ENCODE assay signal across 8 mouse cellular contexts in the genomic region with DNA sequence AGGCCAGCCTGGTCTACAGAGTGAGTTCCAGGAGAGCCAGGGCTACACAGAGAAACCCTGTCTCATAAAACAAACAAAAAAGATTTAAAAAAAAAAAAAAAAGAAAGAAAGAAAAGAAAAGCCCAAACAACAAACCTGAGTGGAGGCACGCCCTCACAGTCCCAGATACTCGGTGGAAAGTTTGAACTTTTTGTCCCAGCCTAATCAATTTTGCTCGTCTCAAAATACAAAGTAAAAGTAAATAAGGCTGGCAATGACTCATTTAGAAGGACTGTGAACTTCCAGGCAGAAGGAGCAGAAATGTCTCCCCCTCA. TPM values are rescaled to one million over a fixed set of nuclear protein-coding genes. Genes with fewer than 3 reads are reported as not detected.
DNase-seq lines count a peak whose midpoint lies in the region; ATAC-seq and TF ChIP-seq lines count a peak whose summit lies in the region.

No protein-coding gene starts in this region.

- peaks cover 45% of the 10 kb centered on the region for H3K36me3 ChIP-seq in heart, embryonic 13.5 days
- peaks cover 18% of the 10 kb centered on the region for H3K36me3 ChIP-seq in ES-Bruce4 (ENCODE audit: control insufficient read depth, insufficient read depth, low read length, poor library complexity, severe bottlenecking)
- peaks cover 46% of the 10 kb centered on the region for H3K36me3 ChIP-seq in forebrain, postnatal 0 days (ENCODE audit: insufficient read depth)
- H3K36me3 ChIP-seq in liver, embryonic 16.5 days (ENCODE audit: control insufficient read depth, insufficient read depth), result no peaks in the 10 kb centered on the region

- H3K4me1 ChIP-seq in heart, embryonic 13.5 days, result peaks cover 15% of the 10 kb centered on the region
- peaks cover 8% of the 10 kb centered on the region for H3K4me1 ChIP-seq in ES-Bruce4 (ENCODE audit: control insufficient read depth, insufficient read depth, low read length)
- H3K4me1 ChIP-seq in forebrain, postnatal 0 days (ENCODE audit: insufficient read depth), result no peaks in the 10 kb centered on the region
- peaks cover 11% of the 10 kb centered on the region for H3K4me1 ChIP-seq in liver, embryonic 16.5 days (ENCODE audit: control insufficient read depth, low read depth, low read length)

- no peak for TF ChIP-seq POLR2A in ES-Bruce4 (IDR thresholded peaks at IDR 0.05; ENCODE audit: insufficient read depth, low read length)

- no peak for TF ChIP-seq EP300 in ES-Bruce4 (IDR thresholded peaks at IDR 0.05; ENCODE audit: insufficient read depth, low read depth, low read length)

- no peak for DNase-seq in heart, postnatal 25 days (ENCODE audit: low spot score)
- no peak for DNase-seq in forebrain, postnatal 0 days
- DNase-seq in adrenal gland, adult 2 months, result no peak
- no peak for DNase-seq in adrenal gland, postnatal 25 days
- no peak for DNase-seq in left cerebral cortex, adult 11 months (ENCODE audit: low spot score)

- no peak for ATAC-seq in heart, embryonic 13.5 days (ENCODE audit: extremely low read depth, insufficient number of reproducible peaks, low FRiP score, low TSS enrichment)
- no peak for ATAC-seq in forebrain, postnatal 0 days
- no peak for ATAC-seq in liver, embryonic 16.5 days (ENCODE audit: low read depth)

- H3K4me3 ChIP-seq in heart, embryonic 13.5 days, result peak overlapping the region; percentile 68
- H3K4me3 ChIP-seq in ES-Bruce4 (ENCODE audit: low read depth, low read length), result no peak overlapping the region; the same call in 1 of the 2 replicates
- H3K4me3 ChIP-seq in forebrain, postnatal 0 days (ENCODE audit: low read depth, low read length), result peak overlapping the region; percentile 54
- H3K4me3 ChIP-seq in liver, embryonic 16.5 days (ENCODE audit: low read depth, low read length), result peak overlapping the region; percentile 75

- peaks cover 8% of the 10 kb centered on the region; the same call in 1 of the 2 replicates for H3K27me3 ChIP-seq in heart, embryonic 13.5 days (replicated peaks)
- H3K27me3 ChIP-seq in ES-Bruce4 (ENCODE audit: control insufficient read depth, insufficient read depth, low read length, poor library complexity, severe bottlenecking), result no peaks in the 10 kb centered on the region
- H3K27me3 ChIP-seq in forebrain, postnatal 0 days (ENCODE audit: insufficient read depth, low read length), result no peaks in the 10 kb centered on the region
- no peaks in the 10 kb centered on the region for H3K27me3 ChIP-seq in liver, embryonic 16.5 days (ENCODE audit: control insufficient read depth, insufficient read depth, low read depth, low read length)

- peak overlapping the region; percentile 80 for H3K27ac ChIP-seq in heart, embryonic 13.5 days (replicated peaks)
- H3K27ac ChIP-seq in ES-Bruce4 (ENCODE audit: insufficient read depth, low read length), result peak overlapping the region; percentile 95
- H3K27ac ChIP-seq in forebrain, postnatal 0 days (ENCODE audit: low read depth, low read length), result no peak overlapping the region
- H3K27ac ChIP-seq in liver, embryonic 16.5 days (ENCODE audit: low read length), result no peak overlapping the region; the same call in 1 of the 2 replicates

- intact Hi-C loops in heart, postnatal 25 days (cut with DNase I), result loop anchor here (10.0 kb wide), 1 partner anchor 206 kb away; the partner anchor contains the start of gene 2510039O18Rik

- no peak for TF ChIP-seq CTCF in ES-Bruce4 (IDR thresholded peaks at IDR 0.05; ENCODE audit: low read depth, low read length)
- TF ChIP-seq CTCF in forebrain, postnatal 0 days (IDR thresholded peaks at IDR 0.05; ENCODE audit: low read depth), result no peak

- H3K4me2 ChIP-seq in heart, embryonic 13.5 days, result peak overlapping the region; percentile 82
- H3K4me2 ChIP-seq in forebrain, postnatal 0 days (ENCODE audit: low read depth), result peak overlapping the region; percentile 99
- peak overlapping the region; percentile 98 for H3K4me2 ChIP-seq in liver, embryonic 16.5 days (ENCODE audit: low read depth, low read length)

- H3K9me3 ChIP-seq in heart, embryonic 13.5 days, result no peaks in the 10 kb centered on the region
- no peaks in the 10 kb centered on the region for H3K9me3 ChIP-seq in ES-Bruce4 (replicated peaks; ENCODE audit: control insufficient read depth, insufficient read depth, low read length, poor library complexity, severe bottlenecking)
- no peaks in the 10 kb centered on the region for H3K9me3 ChIP-seq in forebrain, postnatal 0 days (ENCODE audit: low read length)
- H3K9me3 ChIP-seq in liver, embryonic 16.5 days (replicated peaks; ENCODE audit: control insufficient read depth, low read length), result no peaks in the 10 kb centered on the region

- WGBS in heart, embryonic 13.5 days, result 37% methylated on average over 3 of the region's 3 CpGs
- 34% methylated on average over 3 of the region's 3 CpGs for WGBS in forebrain, postnatal 0 days
- 25% methylated on average over 3 of the region's 3 CpGs for WGBS in liver, embryonic 16.5 days (ENCODE audit: insufficient replicate concordance)

- peak overlapping the region; percentile 83 for H3K9ac ChIP-seq in heart, embryonic 13.5 days
- peak overlapping the region; percentile 94 for H3K9ac ChIP-seq in ES-Bruce4 (ENCODE audit: low read depth, poor library complexity, severe bottlenecking)
- peak overlapping the region; percentile 73; the same call in 1 of the 2 replicates for H3K9ac ChIP-seq in forebrain, postnatal 0 days
- peak overlapping the region; percentile 76 for H3K9ac ChIP-seq in liver, embryonic 16.5 days (ENCODE audit: low read depth, low read length)

RNA-seq across cellular contexts. Expression of gene Fbxo6, which starts 1.0 kb away (rescaled TPM):
- polyA plus RNA-seq in heart, embryonic 13.5 days (2015; fragmentation: Nextera tagmentation; extraction: Ambion mirVana), result 18.6 and 19.6 TPM in 2 replicates
- total RNA-seq in heart, postnatal 25 days (2021), result 10 to 100 TPM; 34.5 to 37.5 TPM
- polyA plus RNA-seq in ES-Bruce4 (2011; ENCODE audit: insufficient read depth, insufficient read length, low read depth, missing spikeins), result 41.6 and 51.5 TPM in 2 replicates
- 22.0 and 24.0 TPM in 2 replicates for total RNA-seq in forebrain, postnatal 0 days (2014; rRNA removed)
- polyA plus RNA-seq in forebrain, postnatal 0 days (2015; fragmentation: Nextera tagmentation; extraction: Ambion mirVana), result 22.8 and 24.9 TPM in 2 replicates
- polyA plus RNA-seq in liver, embryonic 16.5 days (2015; fragmentation: Nextera tagmentation; extraction: Ambion mirVana), result 10.6 and 11.4 TPM in 2 replicates
- total RNA-seq in adrenal gland, adult 2 months (2021), result 10 to 100 TPM; 45.8 to 66.9 TPM
- polyA plus RNA-seq in adrenal gland, adult 2 months (2012; rRNA removed), result 102 and 123 TPM in 2 replicates
- total RNA-seq in adrenal gland, postnatal 25 days (2021), result 45.2 and 55.3 TPM in 2 replicates

RNA-seq across cellular contexts. Expression of gene Fbxo44, which starts 9.4 kb away (rescaled TPM):
- polyA plus RNA-seq in heart, embryonic 13.5 days (2015; fragmentation: Nextera tagmentation; extraction: Ambion mirVana), result 20.9 and 26.9 TPM in 2 replicates
- 10 to 100 TPM; 16.0 to 16.9 TPM for total RNA-seq in heart, postnatal 25 days (2021)
- polyA plus RNA-seq in ES-Bruce4 (2011; ENCODE audit: insufficient read depth, insufficient read length, low read depth, missing spikeins), result 12.5 and 13.3 TPM in 2 replicates
- 126 and 132 TPM in 2 replicates for total RNA-seq in forebrain, postnatal 0 days (2014; rRNA removed)
- 73.3 and 81.4 TPM in 2 replicates for polyA plus RNA-seq in forebrain, postnatal 0 days (2015; fragmentation: Nextera tagmentation; extraction: Ambion mirVana)
- polyA plus RNA-seq in liver, embryonic 16.5 days (2015; fragmentation: Nextera tagmentation; extraction: Ambion mirVana), result 0.63 and 0.71 TPM in 2 replicates
- 10 to 100 TPM; 11.4 to 16.3 TPM for total RNA-seq in adrenal gland, adult 2 months (2021)
- 20.4 and 26.5 TPM in 2 replicates for polyA plus RNA-seq in adrenal gland, adult 2 months (2012; rRNA removed)
- 7.0 and 14.6 TPM in 2 replicates for total RNA-seq in adrenal gland, postnatal 25 days (2021)

RNA-seq across cellular contexts. Expression of gene Fbxo2, which starts 9.5 kb away (rescaled TPM):
- 1.0 and 1.6 TPM in 2 replicates for polyA plus RNA-seq in heart, embryonic 13.5 days (2015; fragmentation: Nextera tagmentation; extraction: Ambion mirVana)
- under 1 TPM in 1 of 2 experiments, not detected in 1; 0.20 TPM for total RNA-seq in heart, postnatal 25 days (2021)
- 6.0 and 6.9 TPM in 2 replicates for polyA plus RNA-seq in ES-Bruce4 (2011; ENCODE audit: insufficient read depth, insufficient read length, low read depth, missing spikeins)
- total RNA-seq in forebrain, postnatal 0 days (2014; rRNA removed), result 10.2 and 11.9 TPM in 2 replicates
- polyA plus RNA-seq in forebrain, postnatal 0 days (2015; fragmentation: Nextera tagmentation; extraction: Ambion mirVana), result 11.4 and 15.6 TPM in 2 replicates
- not detected in 2 replicates for polyA plus RNA-seq in liver, embryonic 16.5 days (2015; fragmentation: Nextera tagmentation; extraction: Ambion mirVana)
- total RNA-seq in adrenal gland, adult 2 months (2021), result 1 to 10 TPM; 3.6 to 9.5 TPM
- polyA plus RNA-seq in adrenal gland, adult 2 months (2012; rRNA removed), result 2.5 and 5.9 TPM in 2 replicates
- 4.5 and 4.7 TPM in 2 replicates for total RNA-seq in adrenal gland, postnatal 25 days (2021)

RNA-seq across cellular contexts. Expression of gene Draxin, which starts 20.4 kb away (rescaled TPM):
- polyA plus RNA-seq in heart, embryonic 13.5 days (2015; fragmentation: Nextera tagmentation; extraction: Ambion mirVana), result 0.03 and 0.05 TPM in 2 replicates
- total RNA-seq in heart, postnatal 25 days (2021), result under 1 TPM; 0.05 to 0.11 TPM
- 0.17 and 0.22 TPM in 2 replicates for polyA plus RNA-seq in ES-Bruce4 (2011; ENCODE audit: insufficient read depth, insufficient read length, low read depth, missing spikeins)
- 37.5 and 40.5 TPM in 2 replicates for total RNA-seq in forebrain, postnatal 0 days (2014; rRNA removed)
- polyA plus RNA-seq in forebrain, postnatal 0 days (2015; fragmentation: Nextera tagmentation; extraction: Ambion mirVana), result 6.8 and 8.7 TPM in 2 replicates
- polyA plus RNA-seq in liver, embryonic 16.5 days (2015; fragmentation: Nextera tagmentation; extraction: Ambion mirVana), result 0.04 TPM in 2 replicates
- total RNA-seq in adrenal gland, adult 2 months (2021), result under 1 TPM; 0.14 TPM
- 0.07 and 0.12 TPM in 2 replicates for polyA plus RNA-seq in adrenal gland, adult 2 months (2012; rRNA removed)
- 0.15 and 0.24 TPM in 2 replicates for total RNA-seq in adrenal gland, postnatal 25 days (2021)

RNA-seq across cellular contexts. Expression of gene Mad2l2, which starts 20.7 kb away (rescaled TPM):
- 33.3 and 39.0 TPM in 2 replicates for polyA plus RNA-seq in heart, embryonic 13.5 days (2015; fragmentation: Nextera tagmentation; extraction: Ambion mirVana)
- total RNA-seq in heart, postnatal 25 days (2021), result 10 to 100 TPM; 11.9 to 12.8 TPM
- polyA plus RNA-seq in ES-Bruce4 (2011; ENCODE audit: insufficient read depth, insufficient read length, low read depth, missing spikeins), result 45.9 and 60.3 TPM in 2 replicates
- 43.6 and 45.7 TPM in 2 replicates for total RNA-seq in forebrain, postnatal 0 days (2014; rRNA removed)
- 102 and 104 TPM in 2 replicates for polyA plus RNA-seq in forebrain, postnatal 0 days (2015; fragmentation: Nextera tagmentation; extraction: Ambion mirVana)
- 12.4 and 13.9 TPM in 2 replicates for polyA plus RNA-seq in liver, embryonic 16.5 days (2015; fragmentation: Nextera tagmentation; extraction: Ambion mirVana)
- total RNA-seq in adrenal gland, adult 2 months (2021), result 10 to 100 TPM; 23.4 to 27.3 TPM
- 30.9 and 36.7 TPM in 2 replicates for polyA plus RNA-seq in adrenal gland, adult 2 months (2012; rRNA removed)
- 16.2 and 20.3 TPM in 2 replicates for total RNA-seq in adrenal gland, postnatal 25 days (2021)

Comparison
In these comparisons a context has a peak if more than half of its experiments do, and no peak if none do; other contexts are left out.
1. H3K27ac ChIP-seq: peak in heart, embryonic 13.5 days (single experiment) and ES-Bruce4 (single experiment); none in forebrain, postnatal 0 days (single experiment) and liver, embryonic 16.5 days (single experiment).
2. Peak in every context shown above with its lines, with median percentiles within 50 percentile points of each other: H3K4me2 ChIP-seq and H3K9ac ChIP-seq.